Mouse (Mus musculus) yolk sac, embryonic 10.5 days (tissue): ENCODE results near the gene Pdk1.
A peak's percentile ranks its signal among the peaks of the same experiment; 100 is the strongest.
"Not testable (repeated sequence)": the region's sequence is repeated elsewhere in the genome, so short reads cannot be mapped to it uniquely, and the experiment has no call there.

Experiments used
- DNase-seq: peaks from one replicate; pipeline ENCODE4 v3.0.0-alpha.2; 2017; ENCODE audit warnings: low spot score

Pdk1 gene

DNA sequence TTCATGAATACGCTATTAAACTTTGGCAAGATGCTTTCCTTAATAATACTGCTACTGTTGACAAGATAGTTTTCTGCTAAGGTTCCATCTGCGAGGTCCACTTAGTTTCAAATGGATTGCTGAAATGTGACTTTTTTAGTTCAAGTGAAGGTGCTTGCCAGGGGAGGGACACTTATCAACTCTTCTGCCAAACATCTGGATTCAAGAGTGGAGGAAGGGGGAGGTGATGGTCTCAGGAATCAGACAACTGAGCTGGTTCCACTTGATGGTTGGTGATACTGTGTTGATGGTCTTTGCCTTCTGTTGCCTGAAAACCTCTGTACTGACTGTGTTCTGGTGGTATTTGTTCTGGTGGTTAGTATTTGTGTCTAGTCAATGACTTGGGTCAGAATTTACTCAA lies 1.4 kb downstream of the Pdk1 start:
- DNase-seq = no peak

DNA sequence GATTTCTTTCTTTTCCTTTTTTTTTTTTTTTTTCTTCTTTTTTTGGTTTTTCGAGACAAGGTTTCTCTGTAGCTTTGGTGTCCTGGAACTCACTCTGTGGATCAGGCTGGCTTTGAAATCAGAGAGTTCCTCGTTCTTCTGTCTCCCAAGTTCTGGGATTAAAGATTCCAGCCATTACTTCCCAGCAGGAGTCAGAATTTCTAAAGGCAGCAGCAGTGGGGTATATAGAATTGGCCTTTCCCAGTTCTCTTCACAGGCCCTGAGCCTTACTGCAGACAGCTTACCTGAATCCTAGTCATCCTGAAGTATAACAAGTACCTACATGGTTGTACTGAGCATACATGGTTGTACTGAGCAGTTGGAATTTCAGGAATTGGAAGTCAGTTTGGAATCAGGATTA lies 1.8 kb downstream of the Pdk1 start:
- no peak for DNase-seq

- DNase-seq = no peak
These were observed 4.8 kb downstream of the Pdk1 start for GRCm38 (mm10) chr2:71877865-71878264.

DNA sequence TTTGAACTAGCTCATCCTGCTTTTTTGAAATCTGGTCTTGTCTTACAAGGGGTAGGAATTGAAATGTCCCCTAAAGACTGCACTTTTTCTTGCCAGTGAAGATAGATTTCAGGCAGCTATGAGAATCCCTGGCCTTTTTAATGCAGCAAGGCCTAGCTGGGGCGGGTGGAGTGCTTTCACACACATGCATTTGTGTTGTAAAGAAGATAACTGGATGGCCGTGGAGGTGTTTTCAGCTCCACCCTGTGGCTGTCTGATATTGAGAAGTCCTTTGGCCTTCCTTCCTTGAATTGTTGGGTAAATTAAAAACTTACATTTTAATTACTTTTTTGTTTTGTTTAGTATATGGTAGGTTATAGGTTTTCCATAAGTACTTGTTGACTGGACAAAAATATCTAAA lies 5.4 kb downstream of the Pdk1 start:
- no peak for DNase-seq

DNA sequence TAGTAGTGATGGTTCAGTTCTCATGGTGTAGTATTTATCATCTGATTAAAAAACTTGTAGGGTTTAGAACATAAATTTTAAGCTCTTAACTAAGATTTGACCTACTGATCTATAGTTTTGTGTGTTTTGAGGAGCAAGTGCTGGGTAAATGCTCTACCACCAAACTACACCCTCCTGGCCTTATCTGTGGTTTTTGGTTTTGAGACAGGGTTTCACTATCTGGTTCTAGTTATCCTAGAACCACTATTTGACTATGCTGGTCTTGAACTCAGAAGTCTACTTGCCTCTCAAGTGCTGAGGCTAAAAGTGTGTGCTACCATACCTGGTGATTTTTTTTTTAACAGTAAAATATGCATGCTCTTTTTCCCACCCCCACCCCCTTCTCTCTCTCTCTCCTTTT lies 5.9 kb downstream of the Pdk1 start:
- no peak for DNase-seq

GRCm38 (mm10) chr2:71882914-71883651 lies 10.1 kb downstream of the Pdk1 start:
- DNase-seq = no peak

GRCm38 (mm10) chr2:71887269-71887668 lies 14.2 kb downstream of the Pdk1 start:
- no peak for DNase-seq

DNA sequence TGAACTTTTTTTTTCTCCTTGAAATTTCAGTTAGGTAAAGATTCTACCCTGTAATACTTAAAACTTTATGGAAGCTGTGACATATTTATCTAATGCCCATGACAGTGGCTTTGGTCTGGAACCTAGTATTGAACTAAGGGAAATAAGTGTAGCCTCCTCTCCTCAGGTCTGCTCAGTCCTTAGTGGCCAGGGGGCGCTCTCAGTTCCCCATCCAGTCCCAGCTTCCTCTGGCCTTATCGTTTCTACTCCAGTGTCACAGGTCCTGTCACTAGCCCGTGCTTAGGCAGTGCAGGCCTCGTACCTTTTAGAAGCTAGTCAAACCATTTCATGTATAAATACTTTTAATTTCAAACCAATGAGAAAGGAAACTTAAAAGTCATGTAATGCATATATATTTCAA lies 15.4 kb downstream of the Pdk1 start:
- no peak for DNase-seq

DNA sequence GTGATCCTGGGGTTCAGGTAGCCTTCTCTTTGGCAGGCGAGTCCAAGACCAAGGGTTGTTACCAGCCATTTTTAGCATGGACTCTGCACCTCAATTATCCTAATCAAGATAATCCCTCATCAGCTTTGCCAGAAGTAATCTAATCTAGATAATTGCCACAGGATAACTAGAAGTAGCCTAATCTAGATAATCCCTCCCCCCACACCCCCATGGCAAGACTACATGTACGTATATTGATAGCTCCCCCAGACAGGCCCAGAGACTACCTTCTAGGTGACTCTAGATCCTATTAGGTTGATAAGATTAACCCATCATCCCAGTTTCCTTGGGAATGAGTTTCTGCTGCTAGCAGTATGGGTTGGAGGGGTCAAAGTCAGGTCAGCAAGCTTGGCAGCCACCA lies 18.5 kb downstream of the Pdk1 start:
- DNase-seq = no peak

DNA sequence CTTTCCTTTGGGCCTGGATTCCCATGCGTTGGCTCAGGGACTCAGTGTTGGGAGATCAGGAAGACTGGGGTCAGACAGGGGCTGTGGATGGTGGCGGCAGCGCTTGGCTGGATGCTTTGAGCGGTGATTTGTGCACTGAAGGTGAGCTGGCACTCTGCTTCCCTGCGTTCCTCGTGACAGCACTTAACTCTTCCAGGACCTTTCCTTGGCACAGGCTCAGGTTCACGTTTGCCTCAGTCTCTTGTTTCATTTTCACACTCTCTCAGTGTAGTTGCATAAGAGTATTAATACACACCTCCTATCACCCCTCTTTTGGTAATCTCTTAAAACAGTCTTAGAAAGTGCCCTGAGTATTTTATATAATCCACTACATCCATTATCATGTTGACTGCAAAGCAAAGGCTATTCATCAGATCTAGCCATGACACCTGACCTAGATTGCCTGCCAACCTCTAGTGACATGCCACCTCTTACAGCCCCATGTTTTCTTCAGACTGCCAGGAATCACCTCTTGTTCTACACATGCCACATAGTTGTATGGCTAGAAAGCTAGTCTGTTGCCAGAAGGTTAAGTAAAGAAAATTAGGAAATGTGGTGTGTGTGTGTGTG lies 19.8 kb downstream of the Pdk1 start:
- DNase-seq = no peak

DNA sequence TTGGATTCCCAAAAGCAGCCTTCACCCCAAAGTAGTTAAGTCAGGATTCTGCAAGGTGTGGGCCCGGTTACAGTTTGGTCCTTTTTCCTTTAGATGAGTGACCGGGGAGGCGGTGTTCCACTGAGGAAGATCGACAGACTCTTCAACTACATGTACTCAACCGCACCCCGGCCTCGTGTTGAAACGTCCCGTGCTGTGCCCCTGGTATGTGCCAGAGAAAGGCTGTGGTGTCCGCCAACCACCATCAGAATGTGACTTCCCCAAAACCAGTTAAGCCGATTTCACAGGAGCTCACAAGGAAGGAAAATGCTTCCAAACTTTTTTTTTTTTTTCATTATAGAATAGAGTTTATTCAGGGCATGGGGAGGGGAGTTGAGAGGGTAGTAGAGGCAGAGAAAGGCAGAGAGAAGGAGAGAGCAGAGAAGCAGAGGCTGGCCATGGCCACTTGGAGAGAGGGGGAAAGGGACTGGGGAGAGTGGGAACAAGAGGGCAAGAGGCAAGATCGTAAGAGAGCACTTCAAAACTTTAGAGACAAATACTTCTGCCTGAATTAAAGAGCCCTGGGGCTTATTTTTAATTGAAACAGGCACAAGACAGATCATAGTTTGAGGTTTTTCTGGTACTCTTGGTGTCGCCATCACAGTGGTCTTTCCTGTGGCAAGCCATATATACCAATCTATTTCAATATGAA lies 22.7 kb downstream of the Pdk1 start:
- DNase-seq = no peak

- no peak for DNase-seq
These were observed 24.4 kb downstream of the Pdk1 start for GRCm38 (mm10) chr2:71897420-71897819.

DNA sequence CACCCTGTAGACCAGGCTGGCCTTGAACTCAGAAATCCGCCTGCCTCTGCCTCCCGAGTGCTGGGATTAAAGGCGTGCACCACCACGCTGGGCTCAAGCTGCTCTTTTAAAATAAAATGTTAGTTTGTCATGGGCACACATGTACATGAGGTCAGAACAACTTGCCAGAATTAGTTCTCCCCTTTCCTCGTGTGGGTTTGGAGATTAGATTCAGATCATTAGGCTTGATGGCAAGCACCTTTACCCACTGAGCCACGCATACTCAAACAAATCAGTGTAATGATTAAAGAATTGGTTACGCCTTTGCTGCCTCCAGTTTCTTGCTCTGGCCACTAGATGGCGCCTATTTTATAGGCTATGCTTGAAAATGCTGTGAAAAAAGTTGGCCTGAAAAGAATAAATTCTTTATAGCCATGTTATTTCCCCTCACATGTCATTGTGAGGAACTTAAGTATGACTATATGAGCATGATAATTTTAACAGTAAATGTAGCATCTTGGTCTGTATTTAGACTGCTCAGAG lies 25.4 kb downstream of the Pdk1 start:
- DNase-seq = no peak

GRCm38 (mm10) chr2:71899886-71900285 lies 26.9 kb downstream of the Pdk1 start:
- DNase-seq = no peak

DNA sequence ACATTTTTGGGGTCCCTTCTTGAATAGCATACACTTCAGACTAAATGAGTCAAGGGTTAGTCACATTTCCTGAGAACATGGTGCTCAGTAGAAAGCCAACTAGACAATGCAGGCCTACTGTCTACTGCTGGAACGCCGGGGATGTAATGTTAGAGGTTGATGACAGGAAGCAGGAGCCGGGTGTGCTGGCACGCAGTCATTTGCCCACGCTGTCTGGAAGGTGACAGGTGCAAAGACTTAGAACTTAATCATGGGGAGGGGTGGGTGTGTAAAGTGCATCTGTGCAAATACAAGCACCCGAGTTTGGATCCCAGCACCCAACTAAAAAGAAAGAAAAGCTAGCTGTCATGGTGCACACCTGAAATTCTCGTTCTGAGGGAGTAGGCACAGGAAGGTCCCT lies 32.1 kb downstream of the Pdk1 start:
- no peak for DNase-seq

DNA sequence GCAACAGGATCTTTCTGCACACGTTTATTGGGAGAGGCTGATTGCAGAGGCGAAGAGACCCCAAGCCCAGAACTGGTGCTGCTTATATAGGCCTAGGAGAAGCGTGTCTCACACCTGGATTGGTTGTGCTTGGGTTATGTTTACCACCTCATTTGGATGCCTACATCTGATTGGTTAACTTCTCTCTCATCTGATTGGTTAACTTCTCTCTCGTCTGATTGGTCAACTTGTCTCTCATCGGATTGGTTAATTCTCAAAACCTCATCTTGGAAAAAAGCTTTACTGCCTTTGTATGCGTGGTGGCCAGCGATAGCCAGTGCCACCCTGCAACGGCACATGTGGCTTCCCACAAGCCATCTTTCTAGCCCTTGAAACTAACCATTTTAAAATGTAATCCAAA lies 33.3 kb downstream of the Pdk1 start:
- not testable (repeated sequence) for DNase-seq

GRCm38 (mm10) chr2:71913911-71914310 lies 40.9 kb downstream of the Pdk1 start:
- DNase-seq = no peak

DNA sequence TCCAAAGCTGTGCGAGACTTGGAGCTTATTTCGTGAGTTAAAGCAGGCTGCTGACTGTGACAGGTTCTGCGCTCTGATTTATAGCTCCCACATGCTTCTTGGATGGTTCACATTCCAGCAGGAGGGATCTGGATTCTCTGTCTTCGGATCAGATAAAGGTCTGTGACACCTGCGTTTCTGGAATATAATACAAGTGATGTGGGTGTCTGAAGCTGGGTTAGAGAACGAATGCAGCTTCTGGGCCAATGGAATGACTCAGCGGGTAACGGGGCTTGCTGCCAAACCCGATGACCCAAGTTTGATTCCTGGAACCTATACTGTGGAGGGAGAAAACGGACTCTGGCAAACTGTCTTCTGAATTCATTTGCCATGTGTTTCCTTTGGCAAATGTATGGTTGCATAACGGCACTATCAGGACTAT lies 46.2 kb downstream of the Pdk1 start:
- peak; percentile 51 for DNase-seq

GRCm38 (mm10) chr2:71924931-71925330 lies 51.9 kb downstream of the Pdk1 start:
- not testable (repeated sequence) for DNase-seq

DNA sequence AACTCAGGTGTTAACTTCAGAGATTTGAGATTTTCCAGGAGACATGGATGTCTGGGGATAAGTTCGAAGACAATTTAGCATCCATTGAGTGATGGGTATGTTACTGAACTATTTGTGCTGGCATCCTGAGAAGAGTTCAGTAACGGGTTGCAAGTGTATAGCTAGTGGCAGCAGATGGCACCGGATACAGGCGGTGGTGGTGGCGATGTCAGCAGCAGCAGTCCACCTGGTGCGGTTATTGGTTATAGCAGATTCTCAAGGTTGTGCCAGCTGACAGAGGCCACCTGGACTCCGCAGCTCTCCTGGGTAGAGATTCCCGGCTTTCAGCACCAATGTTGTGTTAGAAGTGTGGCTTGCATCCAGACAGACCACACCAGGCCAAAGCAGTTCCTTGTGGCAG lies 61.0 kb downstream of the Pdk1 start:
- no peak for DNase-seq

DNA sequence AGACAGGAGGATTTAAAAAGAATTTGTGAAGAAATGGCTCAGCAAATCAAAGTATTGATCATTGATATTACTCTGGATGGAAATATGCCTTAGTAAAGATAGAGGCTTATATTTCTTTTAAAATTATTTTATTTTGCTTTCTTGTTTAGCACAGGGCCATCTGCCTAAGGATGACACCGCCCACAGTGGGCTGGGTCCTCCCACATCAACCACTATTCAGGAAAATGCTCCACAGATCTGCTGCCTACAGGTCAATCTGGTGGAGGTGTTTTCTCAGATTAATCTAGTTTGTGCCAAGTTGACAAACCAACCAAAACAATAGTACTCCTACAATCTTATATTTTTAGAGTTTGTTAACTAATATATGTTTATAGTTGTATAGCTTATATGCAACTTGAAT lies 63.7 kb downstream of the Pdk1 start:
- no peak for DNase-seq

DNA sequence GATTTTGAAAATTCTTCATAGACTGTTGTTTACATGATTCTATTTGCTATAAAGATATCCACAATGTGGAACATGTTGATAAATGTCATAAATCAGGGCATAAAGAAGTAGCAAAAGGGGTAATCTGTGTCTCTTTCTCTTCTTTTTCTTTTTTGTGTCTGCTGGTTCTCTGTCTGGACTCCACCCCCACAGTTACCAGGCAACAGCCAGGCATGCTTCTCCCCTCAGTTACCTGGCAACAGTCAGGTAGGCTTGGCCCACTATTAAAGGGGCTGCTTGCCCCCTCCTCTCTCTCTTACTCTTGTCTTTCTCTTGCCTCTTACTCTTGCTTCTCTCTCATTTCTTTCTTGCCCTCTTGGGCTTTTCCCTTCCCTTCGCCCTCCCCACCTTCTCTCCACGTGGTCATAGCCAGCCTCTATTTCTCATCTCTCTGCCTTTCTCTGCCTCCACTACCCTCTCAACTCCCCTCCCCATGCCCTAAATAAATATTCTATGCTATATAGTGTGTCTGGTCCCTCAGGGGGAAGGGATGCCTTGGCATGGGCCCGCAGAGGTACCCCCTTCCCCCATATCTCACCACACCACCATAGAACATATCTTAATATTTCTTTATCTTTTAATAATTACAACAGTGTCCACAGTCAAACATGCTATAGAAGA lies 64.8 kb downstream of the Pdk1 start:
- no peak for DNase-seq
